Mouse (Mus musculus) brain, embryonic 14.5 days (tissue): ENCODE measurements around the gene Bfsp1. TPM values are rescaled to one million over a fixed set of nuclear protein-coding genes. Genes with fewer than 3 reads are reported as not detected.

Source experiments
- DNase-seq: peaks from one replicate; pipeline ENCODE4 v3.0.0-alpha.2; 2011; ENCODE audit warnings: low read depth
- CTCF ChIP-seq: fragments of 200-500 bp; IDR thresholded peaks from 2 replicates; pipeline ENCODE4 v1.5.1; 2012; ENCODE audit warnings: inconsistent platforms, mild to moderate bottlenecking, moderate library complexity, borderline replicate concordance; ENCODE audit not compliant: insufficient read depth, insufficient read length; ENCODE audit errors: extremely low read depth
- POLR2A ChIP-seq: fragments of 200-500 bp; IDR thresholded peaks from 2 replicates; pipeline ENCODE4 v1.6.1; 2012; ENCODE audit warnings: mild to moderate bottlenecking, inconsistent platforms, borderline replicate concordance; ENCODE audit not compliant: poor library complexity, insufficient read depth, insufficient read length, severe bottlenecking; ENCODE audit errors: extremely low read depth
- polyA plus RNA-seq: library from polyadenylated mRNA; depleted of rRNA; stranded (reverse); fragments of >200 nt; gene quantifications from 2 replicates; pipeline ENCODE4 v1.2.3, GENCODE M21; 2012

Bfsp1 gene
- polyA plus RNA-seq, 1 experiment = 1.7 TPM

GRCm38 (mm10) chr2:143847291-143847690 lies 15.7 kb downstream of the Bfsp1 start:
- DNase-seq = no peak
- TF ChIP-seq CTCF (no peak), POLR2A (no peak)

DNA sequence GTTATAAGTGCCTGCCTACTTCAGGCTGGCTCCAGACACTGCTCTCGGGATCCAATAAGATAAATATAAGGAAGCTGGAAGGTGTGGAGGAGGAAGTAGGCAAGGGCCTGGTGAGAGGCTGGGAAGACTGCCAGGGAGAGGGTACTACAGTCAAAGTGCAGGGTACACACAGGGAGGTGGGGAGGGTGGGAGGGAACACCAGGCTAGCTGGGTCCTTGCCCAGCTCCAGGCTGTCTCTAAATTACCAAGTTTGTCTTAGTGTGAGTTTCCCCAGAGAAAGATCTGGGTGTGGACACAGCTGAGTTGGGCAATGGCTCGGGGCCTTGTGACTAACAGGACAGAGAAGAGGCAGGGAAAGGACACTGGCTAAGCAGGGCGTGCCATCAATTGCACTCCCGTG lies 16.2 kb downstream of the Bfsp1 start:
- no peak for TF ChIP-seq POLR2A
- TF ChIP-seq CTCF = no peak
- no peak for DNase-seq

DNA sequence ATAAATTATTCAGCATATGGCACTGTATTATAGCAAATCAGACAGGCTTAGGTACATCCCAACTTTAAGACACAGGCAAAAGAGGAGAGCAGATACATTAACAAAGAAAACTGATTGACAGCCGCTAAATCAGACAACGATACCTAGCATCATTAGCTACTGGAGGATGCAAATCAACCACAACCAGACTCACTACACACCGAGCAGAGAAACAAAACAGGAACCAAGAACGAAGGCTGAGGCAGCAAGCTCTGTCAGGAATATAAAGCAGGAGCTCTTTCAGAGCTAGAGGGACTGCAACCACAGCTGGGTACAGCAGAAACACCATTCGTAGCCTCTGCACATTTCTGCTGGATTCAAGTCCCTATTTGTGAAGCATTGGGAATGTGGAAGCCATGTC lies 18.2 kb downstream of the Bfsp1 start:
- DNase-seq = no peak
- TF ChIP-seq POLR2A (no peak), CTCF (no peak)

- no peak for TF ChIP-seq POLR2A
- TF ChIP-seq CTCF = no peak
- no peak for DNase-seq
Measured at GRCm38 (mm10) chr2:143841536-143841935, 21.4 kb downstream of the Bfsp1 start.

DNA sequence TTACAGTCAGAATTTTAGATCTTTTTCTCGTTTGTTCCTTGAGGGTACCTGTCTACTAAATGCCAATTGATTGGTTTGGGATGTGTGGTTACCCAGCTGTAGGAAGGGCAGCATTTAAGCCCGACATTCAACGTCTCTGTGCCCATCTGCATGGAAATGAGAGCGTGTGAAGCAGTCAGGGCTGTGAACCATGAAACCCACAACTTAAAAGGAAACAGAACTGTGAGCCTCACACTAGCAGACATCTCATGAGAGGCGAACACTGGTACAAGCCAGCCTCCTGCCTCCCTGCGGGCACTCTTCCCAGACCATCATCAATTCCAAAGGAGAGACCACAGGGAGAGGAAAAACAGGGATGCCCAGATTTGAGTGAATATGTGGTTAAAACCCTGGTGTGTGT lies 22.1 kb downstream of the Bfsp1 start:
- no peak for TF ChIP-seq CTCF
- no peak for TF ChIP-seq POLR2A
- DNase-seq = no peak

- no peak for DNase-seq
- no peak for TF ChIP-seq POLR2A
- no peak for TF ChIP-seq CTCF
Measured at GRCm38 (mm10) chr2:143839458-143839857, 23.5 kb downstream of the Bfsp1 start.

DNA sequence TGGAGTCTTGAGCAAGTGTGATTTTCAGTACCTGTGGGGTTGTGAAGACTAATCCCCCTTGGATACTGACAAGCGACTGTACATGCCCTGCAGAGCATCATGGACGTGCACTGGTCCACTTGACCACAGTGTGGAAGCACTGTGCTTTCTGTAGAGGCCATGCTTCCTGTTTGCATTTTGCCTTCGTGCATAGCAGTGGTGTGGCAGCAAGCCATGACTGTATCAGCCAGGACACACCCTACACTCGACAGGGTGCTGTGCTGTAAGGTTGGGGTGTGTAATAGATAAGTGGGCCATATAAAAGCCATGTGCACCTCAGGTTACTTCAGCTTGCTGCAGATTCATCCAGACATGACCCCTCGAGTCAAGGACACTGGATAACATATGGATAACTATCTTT lies 24.3 kb downstream of the Bfsp1 start:
- TF ChIP-seq CTCF (no peak; the same call in 1 of the 2 replicates), POLR2A (no peak)
- no peak for DNase-seq

- DNase-seq = peak; percentile 87
- TF ChIP-seq CTCF = peak; percentile 72
- no peak for TF ChIP-seq POLR2A
Measured at GRCm38 (mm10) chr2:143837291-143837701, 25.7 kb downstream of the Bfsp1 start.

GRCm38 (mm10) chr2:143835820-143836219 lies 27.2 kb downstream of the Bfsp1 start:
- TF ChIP-seq CTCF (no peak), POLR2A (no peak)
- DNase-seq = no peak

- TF ChIP-seq POLR2A (no peak), CTCF (no peak)
- no peak for DNase-seq
Measured at GRCm38 (mm10) chr2:143834082-143834481, 28.9 kb downstream of the Bfsp1 start.

GRCm38 (mm10) chr2:143832721-143833120 lies 30.3 kb downstream of the Bfsp1 start:
- TF ChIP-seq CTCF (no peak), POLR2A (no peak)
- DNase-seq = no peak

GRCm38 (mm10) chr2:143831645-143832044 lies 31.3 kb downstream of the Bfsp1 start:
- TF ChIP-seq CTCF = no peak
- TF ChIP-seq POLR2A = no peak
- DNase-seq = no peak
